Mouse (Mus musculus): ENCODE results near the gene Gpnmb. TPM values are rescaled to one million over a fixed set of nuclear protein-coding genes. Genes with fewer than 3 reads are reported as not detected.
A peak's percentile ranks its signal among the peaks of the same experiment; 100 is the strongest.

Gene Gpnmb
- polyA plus RNA-seq, 1 experiment = 3.8 TPM

DNA sequence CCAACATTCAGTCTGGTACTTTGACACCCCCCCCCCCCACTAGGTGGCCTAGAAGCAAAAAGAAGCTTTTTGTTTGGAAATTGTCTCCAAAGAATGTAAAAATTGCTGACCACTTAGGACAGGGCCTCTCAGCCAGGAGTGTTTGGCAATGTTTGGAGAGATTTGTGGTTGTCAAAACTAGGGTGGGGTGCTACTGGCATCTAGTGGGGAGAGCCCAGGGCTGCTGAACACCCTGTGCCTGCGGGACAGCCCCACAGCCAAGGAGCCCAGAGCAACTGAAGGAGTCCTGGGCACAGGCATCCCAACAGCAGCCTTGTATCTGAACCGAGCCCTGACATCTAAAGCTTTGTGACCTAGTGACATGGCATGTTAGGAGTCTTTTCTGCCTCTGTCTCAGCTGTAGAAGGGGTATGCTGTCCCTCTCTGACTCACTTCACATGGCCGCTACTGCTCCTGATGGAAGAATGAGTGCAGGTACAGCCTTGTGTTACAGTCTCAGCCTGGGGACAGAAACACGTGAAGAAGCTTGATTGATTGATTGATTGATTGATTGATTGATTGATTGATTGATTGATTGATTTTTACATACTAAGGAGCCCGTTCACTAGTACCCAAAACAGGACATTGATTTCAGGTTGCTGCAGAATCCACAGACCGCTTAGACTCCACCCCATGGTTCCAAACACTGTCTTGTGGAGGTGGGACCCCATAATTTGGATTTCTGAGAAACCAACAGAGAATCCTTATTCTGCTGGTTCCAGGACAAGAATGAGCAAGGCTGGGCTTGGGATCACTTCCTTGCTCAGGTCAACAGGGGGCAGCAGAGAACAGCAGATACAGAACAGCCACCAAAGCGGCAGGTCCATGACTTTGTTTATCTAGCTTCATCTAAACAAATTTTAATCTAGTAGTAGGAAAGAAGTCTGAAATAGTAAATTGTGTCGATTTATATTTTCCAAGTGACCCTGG is 21.0 kb downstream of the Gpnmb start:
- no peaks in the 10 kb centered on the region for H3K36me3 ChIP-seq (ENCODE audit: control insufficient read depth, insufficient read depth, low read length)
- no peaks in the 10 kb centered on the region for H3K4me1 ChIP-seq (ENCODE audit: control insufficient read depth, insufficient read depth, insufficient read length)
- TF ChIP-seq CTCF (IDR thresholded peaks at IDR 0.05; ENCODE audit: extremely low read depth, insufficient read depth, insufficient read length, insufficient replicate concordance) (peak; percentile 88; the same call in 1 of the 2 replicates), POLR2A (IDR thresholded peaks at IDR 0.05; ENCODE audit: low read depth, low read length) (no peak)
- H3K4me3 ChIP-seq (ENCODE audit: extremely low read depth, insufficient read depth, insufficient read length) = no peak overlapping the region
- peak; percentile 34 to 66 for DNase-seq (ENCODE audit: low read depth in 1 of 2, low spot score in 2 of 2)
- WGBS = 39% methylated on average over 8 of the region's 8 CpGs
- no peaks in the 10 kb centered on the region for H3K27me3 ChIP-seq (ENCODE audit: control insufficient read depth, insufficient read depth, low read length)
- no peak overlapping the region for H3K27ac ChIP-seq (ENCODE audit: insufficient read depth, low read length)

DNA sequence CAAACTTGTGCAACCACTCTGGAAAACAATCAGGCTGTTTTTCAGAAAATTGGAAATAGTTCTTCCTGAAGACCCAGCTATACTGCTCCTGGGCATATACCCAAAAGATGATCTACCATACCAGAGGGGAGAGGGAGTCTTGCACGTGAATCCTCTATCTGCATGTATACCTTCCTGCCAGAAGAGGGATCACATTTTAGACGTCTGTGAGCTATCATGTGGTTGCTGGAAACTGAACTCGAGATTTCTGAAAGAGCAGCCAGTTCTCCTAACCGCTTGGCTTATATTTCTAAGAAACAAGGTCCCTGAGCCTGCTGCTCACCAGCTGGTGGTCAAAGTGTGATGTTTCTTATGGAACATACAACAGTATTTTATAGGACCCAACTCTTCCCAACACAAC is 32.0 kb downstream of the Gpnmb start:
- no peaks in the 10 kb centered on the region for H3K36me3 ChIP-seq (ENCODE audit: control insufficient read depth, insufficient read depth, low read length)
- no peak overlapping the region for H3K4me3 ChIP-seq (ENCODE audit: extremely low read depth, insufficient read depth, insufficient read length)
- TF ChIP-seq CTCF (IDR thresholded peaks at IDR 0.05; ENCODE audit: extremely low read depth, insufficient read depth, insufficient read length, insufficient replicate concordance) = no peak
- no peak overlapping the region for H3K27ac ChIP-seq (ENCODE audit: insufficient read depth, low read length)
- H3K4me1 ChIP-seq (ENCODE audit: control insufficient read depth, insufficient read depth, insufficient read length) = no peaks in the 10 kb centered on the region
- WGBS = 22% methylated on average over 4 of the region's 4 CpGs
- no peaks in the 10 kb centered on the region for H3K27me3 ChIP-seq (ENCODE audit: control insufficient read depth, insufficient read depth, low read length)
- no peak for DNase-seq (ENCODE audit: low read depth in 1 of 2, low spot score in 2 of 2)

DNA sequence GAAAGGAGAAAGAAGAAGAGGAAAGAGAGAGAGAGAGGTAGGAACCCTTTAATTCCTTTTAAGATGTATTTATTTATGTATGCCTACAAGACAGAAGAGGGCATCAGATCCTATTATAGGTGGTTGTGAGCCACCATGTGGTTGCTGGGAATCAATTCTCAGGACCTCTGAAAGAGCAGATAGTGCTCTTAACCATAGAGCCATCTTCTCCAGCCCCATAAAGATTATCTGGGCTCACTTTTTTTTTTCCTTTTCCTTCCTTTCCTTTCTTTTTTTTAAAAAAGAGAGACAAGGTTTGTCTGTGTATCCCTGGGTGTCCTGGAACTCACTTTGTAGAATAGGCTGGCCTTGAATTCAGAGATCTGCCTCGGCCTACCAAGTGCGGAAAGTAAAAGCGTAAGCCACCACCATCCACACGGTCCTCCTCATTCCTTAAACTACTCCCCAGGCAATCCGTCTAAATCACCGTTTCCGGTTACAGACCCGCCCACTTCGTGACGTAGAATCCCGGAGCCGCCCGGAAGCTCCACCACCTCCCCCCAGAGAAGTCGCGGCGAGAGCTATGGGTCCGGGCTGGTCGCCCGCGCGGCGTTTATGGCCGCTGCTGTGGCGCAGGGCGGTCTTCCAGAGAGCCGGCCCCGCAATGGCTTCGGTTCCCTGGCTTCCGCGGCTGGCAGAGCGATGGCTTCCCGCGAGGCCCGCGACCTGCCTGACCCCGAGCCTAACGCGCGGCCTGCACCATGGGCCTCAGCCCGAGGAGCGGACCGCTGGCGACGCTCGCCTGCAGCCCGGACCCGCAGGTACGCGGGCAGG is 37.2 kb downstream of the Gpnmb start, which contains the start of gene Malsu1:
Gene Malsu1 (plus strand): TSS at position 492 of the 813 bp plus-strand sequence.
- no peaks in the 10 kb centered on the region for H3K36me3 ChIP-seq (ENCODE audit: control insufficient read depth, insufficient read depth, low read length)
- under 1% methylated on average over 49 of the region's 49 CpGs for WGBS
- H3K4me3 ChIP-seq (ENCODE audit: extremely low read depth, insufficient read depth, insufficient read length) = peak within 1 kb of the TSS; percentile 86
- TF ChIP-seq CTCF (IDR thresholded peaks at IDR 0.05; ENCODE audit: extremely low read depth, insufficient read depth, insufficient read length, insufficient replicate concordance) (no peak), POLR2A (IDR thresholded peaks at IDR 0.05; ENCODE audit: low read depth, low read length) (peak; percentile 42)
- H3K4me1 ChIP-seq (ENCODE audit: control insufficient read depth, insufficient read depth, insufficient read length) = 0 out of 2 replicates have a peak, but pooled peaks cover 2% of the 10 kb centered on the region
- DNase-seq (ENCODE audit: low read depth in 1 of 2, low spot score in 2 of 2) = peak; percentile 76 to 90
- H3K27ac ChIP-seq (ENCODE audit: insufficient read depth, low read length) = peak within 1 kb of the TSS; percentile 48
- H3K27me3 ChIP-seq (ENCODE audit: control insufficient read depth, insufficient read depth, low read length) = no peaks in the 10 kb centered on the region

DNA sequence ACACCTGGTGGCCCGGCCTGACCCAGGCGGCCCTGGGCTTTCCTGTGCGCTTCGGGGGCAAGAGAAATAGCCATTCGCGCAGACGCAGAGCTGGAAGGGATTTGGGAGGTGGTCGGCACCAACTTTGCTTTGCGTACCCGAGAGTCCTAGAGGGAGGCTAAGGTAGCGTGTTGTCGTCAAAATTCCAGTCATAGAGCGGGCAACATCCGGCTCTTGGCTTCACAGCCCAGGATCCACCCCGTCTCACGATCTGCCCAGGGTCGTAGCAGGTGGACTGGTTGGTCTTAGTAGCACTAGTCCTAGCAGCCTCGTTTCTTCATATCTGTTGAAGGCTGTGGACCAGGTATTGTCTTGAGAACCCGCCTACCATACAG is 37.8 kb downstream of the Gpnmb start:
- Histone ChIP-seq H3K4me3 (ENCODE audit: extremely low read depth, insufficient read depth, insufficient read length) (peak overlapping the region; percentile 86), H3K27ac (ENCODE audit: insufficient read depth, low read length) (peak overlapping the region; percentile 48), H3K36me3 (ENCODE audit: control insufficient read depth, insufficient read depth, low read length) (no peaks in the 10 kb centered on the region), H3K27me3 (ENCODE audit: control insufficient read depth, insufficient read depth, low read length) (no peaks in the 10 kb centered on the region), H3K4me1 (ENCODE audit: control insufficient read depth, insufficient read depth, insufficient read length) (0 out of 2 replicates have a peak, but pooled peaks cover 2% of the 10 kb centered on the region)
- TF ChIP-seq POLR2A (IDR thresholded peaks at IDR 0.05; ENCODE audit: low read depth, low read length) (no peak), CTCF (IDR thresholded peaks at IDR 0.05; ENCODE audit: extremely low read depth, insufficient read depth, insufficient read length, insufficient replicate concordance) (no peak)
- DNase-seq (ENCODE audit: low read depth in 1 of 2, low spot score in 2 of 2) = peak in 1 of 2 experiments; percentile 9
- WGBS = under 1% methylated on average over 19 of the region's 19 CpGs

DNA sequence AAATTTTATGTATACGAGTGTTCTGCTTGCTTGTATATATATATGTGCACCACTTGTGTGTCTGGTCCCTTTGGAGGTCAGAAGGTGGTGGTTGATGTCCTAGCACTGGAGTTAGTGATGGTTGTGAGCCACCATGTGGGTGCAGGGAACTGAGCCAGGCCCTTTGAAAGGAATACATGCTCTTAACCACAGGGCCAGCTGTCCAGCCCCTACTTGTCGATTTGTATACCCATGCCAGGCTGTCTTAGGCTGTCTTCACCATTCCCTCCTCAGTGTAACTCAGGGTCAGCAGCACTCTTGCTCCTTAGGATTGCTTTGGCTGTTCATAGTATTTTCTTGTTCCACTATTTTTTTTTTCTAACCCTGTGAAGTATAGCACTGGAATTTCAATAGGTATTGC is 41.5 kb downstream of the Gpnmb start:
- DNase-seq (ENCODE audit: low read depth in 1 of 2, low spot score in 2 of 2) = no peak
- WGBS = 84% methylated on average over 2 of the region's 2 CpGs
- TF ChIP-seq CTCF (IDR thresholded peaks at IDR 0.05; ENCODE audit: extremely low read depth, insufficient read depth, insufficient read length, insufficient replicate concordance) (no peak), POLR2A (IDR thresholded peaks at IDR 0.05; ENCODE audit: low read depth, low read length) (no peak)
- H3K4me1 ChIP-seq (ENCODE audit: control insufficient read depth, insufficient read depth, insufficient read length) = 0 out of 2 replicates have a peak, but pooled peaks cover 2% of the 10 kb centered on the region
- no peak overlapping the region for H3K27ac ChIP-seq (ENCODE audit: insufficient read depth, low read length)
- H3K27me3 ChIP-seq (ENCODE audit: control insufficient read depth, insufficient read depth, low read length) = no peaks in the 10 kb centered on the region
- H3K36me3 ChIP-seq (ENCODE audit: control insufficient read depth, insufficient read depth, low read length) = no peaks in the 10 kb centered on the region; the same call in 1 of the 2 replicates
- H3K4me3 ChIP-seq (ENCODE audit: extremely low read depth, insufficient read depth, insufficient read length) = no peak overlapping the region

DNA sequence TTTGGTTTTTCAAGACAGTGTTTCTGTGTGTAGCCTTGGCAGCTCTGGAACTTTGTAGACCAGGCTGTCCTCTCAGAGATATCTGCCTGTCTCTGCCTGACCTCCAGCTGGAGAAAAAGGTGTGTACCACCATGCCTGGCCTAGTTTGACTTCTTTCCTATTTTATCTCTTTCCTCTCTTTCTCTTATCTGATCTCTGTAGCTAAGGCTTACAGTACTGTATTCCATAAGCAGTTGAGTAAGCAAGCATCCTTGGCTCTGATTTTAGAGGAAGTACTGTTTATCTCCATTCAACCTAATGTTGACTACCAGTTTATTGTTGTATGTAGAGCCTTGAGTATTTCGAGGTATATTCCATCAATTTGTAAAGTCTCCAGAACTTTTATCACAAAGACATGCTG is 43.0 kb downstream of the Gpnmb start:
- Histone ChIP-seq H3K4me3 (ENCODE audit: extremely low read depth, insufficient read depth, insufficient read length) (no peak overlapping the region), H3K36me3 (ENCODE audit: control insufficient read depth, insufficient read depth, low read length) (peaks cover 8% of the 10 kb centered on the region), H3K27ac (ENCODE audit: insufficient read depth, low read length) (no peak overlapping the region), H3K4me1 (ENCODE audit: control insufficient read depth, insufficient read depth, insufficient read length) (0 out of 2 replicates have a peak, but pooled peaks cover 2% of the 10 kb centered on the region), H3K27me3 (ENCODE audit: control insufficient read depth, insufficient read depth, low read length) (no peaks in the 10 kb centered on the region)
- no peak for DNase-seq (ENCODE audit: low read depth in 1 of 2, low spot score in 2 of 2)
- TF ChIP-seq CTCF (IDR thresholded peaks at IDR 0.05; ENCODE audit: extremely low read depth, insufficient read depth, insufficient read length, insufficient replicate concordance) (no peak), POLR2A (IDR thresholded peaks at IDR 0.05; ENCODE audit: low read depth, low read length) (no peak)
- 94% methylated on average over 1 of the region's 1 CpGs for WGBS
